Mouse (Mus musculus) embryonic fibroblast, embryonic 13.5 days (primary cell): Measurements from ENCODE around the gene Rhoq.

ENCODE experiments used
- CTCF ChIP-seq: IDR thresholded peaks from 2 replicates; pipeline ENCODE4 v1.5.1; 2011; ENCODE audit warnings: mild to moderate bottlenecking, control low read depth, low read length, moderate library complexity, borderline replicate concordance; ENCODE audit not compliant: insufficient read depth
- POLR2A ChIP-seq: IDR thresholded peaks from 2 replicates; pipeline ENCODE4 v1.6.1; 2011; ENCODE audit warnings: low read depth, mild to moderate bottlenecking, control low read depth, low read length, moderate library complexity

- no peak for TF ChIP-seq POLR2A
- no peak for TF ChIP-seq CTCF
These were observed 36.0 kb upstream of the Rhoq start for GRCm38 (mm10) chr17:86926836-86927235.
